Mouse (Mus musculus): Measurements from ENCODE around the gene March10.

- no peak for TF ChIP-seq FLI1 (IDR thresholded peaks at IDR 0.05; ENCODE audit: low read length)
- no peak for TF ChIP-seq GATA1 (IDR thresholded peaks at IDR 0.05; ENCODE audit: borderline replicate concordance, low read length)
These were observed 54.2 kb downstream of the March10 start for GRCm38 (mm10) chr11:105402355-105402754.

Measured in megakaryocyte, embryonic 14.5 days (primary cell).